Mouse (Mus musculus) testis, adult 2 months (tissue): ENCODE measurements around the gene Hsd11b1.

Experiments
- CTCF ChIP-seq: fragments of 200-500 bp; IDR thresholded peaks from 2 replicates; pipeline ENCODE4 v1.5.1; 2012; ENCODE audit warnings: low read depth, mild to moderate bottlenecking, inconsistent platforms, low read length, moderate library complexity; ENCODE audit not compliant: control insufficient read depth, insufficient read depth, insufficient replicate concordance
- POLR2A ChIP-seq: fragments of 200-500 bp; IDR thresholded peaks from 2 replicates; pipeline ENCODE4 v1.6.1; 2012; ENCODE audit warnings: low read depth, mild to moderate bottlenecking, inconsistent platforms, low read length, moderate library complexity; ENCODE audit not compliant: control insufficient read depth

GRCm38 (mm10) chr1:193289914-193290313 lies 26.0 kb upstream of the Hsd11b1 start:
- no peak for TF ChIP-seq CTCF
- TF ChIP-seq POLR2A, result no peak
